Mouse (Mus musculus) CH12.LX (cell line): ENCODE results near the gene Folr2. TPM values are rescaled to one million over a fixed set of nuclear protein-coding genes. Genes with fewer than 3 reads are reported as not detected.
A peak's percentile ranks its signal among the peaks of the same experiment; 100 is the strongest.

ENCODE experiments used
- DNase-seq: peaks from one replicate; pipeline ENCODE4 v3.0.0-alpha.2; 2013; ENCODE audit errors: extremely low read depth
- H3K27ac ChIP-seq: 2 replicates; pipeline ENCODE4 v1.5.1; 2012; ENCODE audit warnings: low read depth, mild to moderate bottlenecking, control low read depth, moderate library complexity; ENCODE audit not compliant: insufficient read depth
- H3K27me3 ChIP-seq: replicated peaks from 2 replicates; pipeline ENCODE3; 2012; ENCODE audit warnings: inconsistent platforms
- H3K36me3 ChIP-seq, 2 experiments: replicated peaks in 1 of 2; 2 replicates each; pipeline versions ENCODE3 to v1.6.1; 2012; ENCODE audit warnings: inconsistent platforms in 1 of 2, low read length in 1 of 2, mild to moderate bottlenecking in 1 of 2, mixed read lengths in 1 of 2, moderate library complexity in 1 of 2; ENCODE audit not compliant: control insufficient read depth in 1 of 2, insufficient read depth in 1 of 2
- H3K4me1 ChIP-seq, 2 experiments: 2 replicates each; pipeline ENCODE4 v1.6.1; 2012; ENCODE audit warnings: inconsistent platforms in 1 of 2, moderate library complexity in 1 of 2; ENCODE audit not compliant: insufficient read depth in 2 of 2, control insufficient read depth in 1 of 2
- H3K4me2 ChIP-seq: 2 replicates; pipeline ENCODE4 v1.6.1; 2012; ENCODE audit warnings: low read depth, mild to moderate bottlenecking, control low read depth; ENCODE audit not compliant: poor library complexity, insufficient read depth, severe bottlenecking
- H3K4me3 ChIP-seq, 3 experiments: fragments of 150-350 bp in 1 of 3; sonication (generic) in 1 of 3; replicated peaks in 1 of 3; 2 replicates each; pipeline versions ENCODE3 to v1.5.1; 2011 to 2012; ENCODE audit warnings: low read depth in 2 of 3, low read length in 2 of 3, mild to moderate bottlenecking in 2 of 3, moderate library complexity in 2 of 3, control low read depth in 1 of 3, improper control_type of control experiment in 1 of 3, inconsistent platforms in 1 of 3, mixed read lengths in 1 of 3; ENCODE audit not compliant: poor library complexity in 1 of 3
- H3K79me2 ChIP-seq: replicated peaks from 2 replicates; pipeline ENCODE4 v1.6.1; 2012; ENCODE audit warnings: mild to moderate bottlenecking, moderate library complexity; ENCODE audit not compliant: control insufficient read depth, poor library complexity, insufficient read depth, severe bottlenecking; ENCODE audit errors: extremely low read depth
- H3K9ac ChIP-seq: 2 replicates; pipeline ENCODE4 v1.6.1; 2012; ENCODE audit warnings: low read depth, mild to moderate bottlenecking, control low read depth, moderate library complexity; ENCODE audit not compliant: insufficient read depth
- H3K9me3 ChIP-seq: replicated peaks from 2 replicates; pipeline ENCODE3; 2012; ENCODE audit warnings: low read length, inconsistent platforms, mixed read lengths
- CTCF ChIP-seq, 2 experiments: IDR thresholded peaks in 1 of 2; conservative IDR thresholded peaks in 1 of 2; 2 replicates each; pipeline ENCODE4 v1.5.1; 2011 to 2012; ENCODE audit warnings: low read depth in 2 of 2, low read length in 2 of 2, improper control_type of control experiment in 1 of 2, inconsistent platforms in 1 of 2, mild to moderate bottlenecking in 1 of 2, moderate library complexity in 1 of 2
- E2F4 ChIP-seq: IDR thresholded peaks from 2 replicates; pipeline ENCODE4 v1.6.1; 2011; ENCODE audit warnings: low read depth, low read length, improper control_type of control experiment; ENCODE audit not compliant: insufficient replicate concordance
- JUN ChIP-seq: IDR thresholded peaks from 2 replicates; pipeline ENCODE4 v1.6.1; 2011; ENCODE audit warnings: low read depth, mild to moderate bottlenecking, low read length, improper control_type of control experiment, moderate library complexity; ENCODE audit not compliant: insufficient read depth
- JUND ChIP-seq: conservative IDR thresholded peaks from 2 replicates; pipeline ENCODE4 v1.6.1; 2011; ENCODE audit warnings: low read depth, low read length, improper control_type of control experiment
- MAX ChIP-seq: IDR thresholded peaks from 2 replicates; pipeline ENCODE4 v1.6.1; 2011; ENCODE audit warnings: low read length, improper control_type of control experiment
- MEF2A ChIP-seq: IDR thresholded peaks from 2 replicates; pipeline ENCODE4 v1.6.1; 2014; ENCODE audit warnings: low read depth, mild to moderate bottlenecking, inconsistent platforms, low read length, improper control_type of control experiment, borderline replicate concordance
- NELFE ChIP-seq: IDR thresholded peaks from 2 replicates; pipeline ENCODE4 v1.6.1; 2011; ENCODE audit warnings: low read depth, low read length, improper control_type of control experiment
- NRF1 ChIP-seq: IDR thresholded peaks from 2 replicates; pipeline ENCODE4 v1.6.1; 2014; ENCODE audit warnings: low read depth, mild to moderate bottlenecking, inconsistent platforms, low read length, improper control_type of control experiment, moderate library complexity
- POLR2A ChIP-seq: IDR thresholded peaks from 2 replicates; pipeline ENCODE4 v1.6.1; 2011; ENCODE audit warnings: low read depth, mild to moderate bottlenecking, improper control_type of control experiment, low read length
- POLR2AphosphoS2 ChIP-seq: IDR thresholded peaks from 2 replicates; pipeline ENCODE4 v1.6.1; 2011; ENCODE audit warnings: low read depth, low read length, improper control_type of control experiment
- RCOR1 ChIP-seq: conservative IDR thresholded peaks from 2 replicates; pipeline ENCODE4 v1.6.1; 2012; ENCODE audit warnings: low read depth, mild to moderate bottlenecking, inconsistent platforms, low read length, improper control_type of control experiment
- SIN3A ChIP-seq: IDR thresholded peaks from 2 replicates; pipeline ENCODE4 v1.6.1; 2012; ENCODE audit warnings: low read length, improper control_type of control experiment, inconsistent platforms
- USF1 ChIP-seq: IDR thresholded peaks from 2 replicates; pipeline ENCODE4 v1.6.1; 2014; ENCODE audit warnings: low read depth, mild to moderate bottlenecking, inconsistent platforms, low read length, improper control_type of control experiment
- ZC3H11A ChIP-seq: IDR thresholded peaks from 2 replicates; pipeline ENCODE4 v1.6.1; 2012; ENCODE audit warnings: low read depth, mild to moderate bottlenecking, inconsistent platforms, low read length, improper control_type of control experiment
- ZNF384 ChIP-seq: IDR thresholded peaks from 2 replicates; pipeline ENCODE4 v1.6.1; 2012; ENCODE audit warnings: low read depth, low read length, improper control_type of control experiment, inconsistent platforms
- dilution Hi-C: fragments of 300-500 bp; cut with MboI; formaldehyde crosslinking; loops from 2 replicates; pipeline ENCODE4 v1.14.3; 2020; ENCODE audit warnings: low sequenced_read_pairs; ENCODE audit not compliant: extremely low pct_unique_long_range_greater_than_20kb, extremely low pct_ligation_motif_present
- in situ Hi-C: fragments of 300-500 bp; cut with MboI; formaldehyde crosslinking; loops from 3 replicates; pipeline ENCODE4 v1.14.3; 2019; ENCODE audit warnings: low sequenced_read_pairs, low pct_ligation_motif_present, low pct_unique_long_range_greater_than_20kb, mixed read lengths
- polyA plus RNA-seq: library from polyadenylated mRNA; unstranded; fragments of >175 nt; gene quantifications from 2 replicates; pipeline ENCODE4 v1.2.1, GENCODE M21; 2012; ENCODE audit warnings: low read depth; ENCODE audit not compliant: insufficient read length
- total RNA-seq, 2 experiments: library from RNA; depleted of rRNA; stranded (reverse); fragments of 300-350 nt in 1 of 2; fragments of >200 nt in 1 of 2; gene quantifications; 2 replicates each; pipeline ENCODE4 v1.2.3; 2012 to 2014

The Folr2 gene
- total and polyA plus RNA-seq, 3 experiments, result not detected

DNA sequence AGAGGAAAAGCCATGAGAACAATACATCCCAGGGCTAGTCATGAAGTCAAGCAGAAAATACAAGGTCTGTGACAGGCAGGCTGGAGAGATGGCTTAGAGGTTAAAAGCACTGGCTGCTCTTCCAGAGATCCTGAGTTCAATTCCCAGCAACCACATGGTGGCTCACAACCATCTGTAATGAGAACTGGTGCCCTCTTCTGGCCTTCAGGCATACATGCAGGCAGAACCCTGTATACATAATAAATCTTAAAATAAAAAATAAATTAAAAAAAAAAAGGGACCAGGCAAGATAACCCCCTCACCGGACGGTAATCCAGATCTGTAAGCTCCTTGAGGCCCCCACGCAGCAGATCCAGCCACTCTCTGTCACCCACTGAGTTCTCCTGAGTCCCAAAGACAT is 26.6 kb downstream of the Folr2 start:
- Histone ChIP-seq H3K27me3 (no peaks in the 10 kb centered on the region), H3K27ac (no peak overlapping the region)
- dilution Hi-C loops (no loop called here), in situ Hi-C loops (no loop called here)
- TF ChIP-seq CTCF (conservative IDR thresholded peaks at IDR 0.05 in 1 of 2, IDR thresholded peaks at IDR 0.05 in 1 of 2; ENCODE audit: low read depth in 2 of 2, low read length in 2 of 2) (peak in 1 of 2 experiments; percentile 44; a peak in 2 of 4 replicates), MEF2A (no peak)
- TF ChIP-seq, all 38 proteins: peak for 1
- no peak overlapping the region for H3K4me2 ChIP-seq
- H3K4me1 ChIP-seq, result peaks cover 3 to 19% of the 10 kb centered on the region in 2 experiments; a peak in 3 of 4 replicates
- peaks cover 75 to 95% of the 10 kb centered on the region in 2 experiments for H3K36me3 ChIP-seq
- no peak overlapping the region for H3K4me3 ChIP-seq
- no peak overlapping the region for H3K9ac ChIP-seq
- H3K9me3 ChIP-seq, result peaks cover 3% of the 10 kb centered on the region
- DNase-seq, result no peak
- H3K79me2 ChIP-seq, result peaks cover 12% of the 10 kb centered on the region

DNA sequence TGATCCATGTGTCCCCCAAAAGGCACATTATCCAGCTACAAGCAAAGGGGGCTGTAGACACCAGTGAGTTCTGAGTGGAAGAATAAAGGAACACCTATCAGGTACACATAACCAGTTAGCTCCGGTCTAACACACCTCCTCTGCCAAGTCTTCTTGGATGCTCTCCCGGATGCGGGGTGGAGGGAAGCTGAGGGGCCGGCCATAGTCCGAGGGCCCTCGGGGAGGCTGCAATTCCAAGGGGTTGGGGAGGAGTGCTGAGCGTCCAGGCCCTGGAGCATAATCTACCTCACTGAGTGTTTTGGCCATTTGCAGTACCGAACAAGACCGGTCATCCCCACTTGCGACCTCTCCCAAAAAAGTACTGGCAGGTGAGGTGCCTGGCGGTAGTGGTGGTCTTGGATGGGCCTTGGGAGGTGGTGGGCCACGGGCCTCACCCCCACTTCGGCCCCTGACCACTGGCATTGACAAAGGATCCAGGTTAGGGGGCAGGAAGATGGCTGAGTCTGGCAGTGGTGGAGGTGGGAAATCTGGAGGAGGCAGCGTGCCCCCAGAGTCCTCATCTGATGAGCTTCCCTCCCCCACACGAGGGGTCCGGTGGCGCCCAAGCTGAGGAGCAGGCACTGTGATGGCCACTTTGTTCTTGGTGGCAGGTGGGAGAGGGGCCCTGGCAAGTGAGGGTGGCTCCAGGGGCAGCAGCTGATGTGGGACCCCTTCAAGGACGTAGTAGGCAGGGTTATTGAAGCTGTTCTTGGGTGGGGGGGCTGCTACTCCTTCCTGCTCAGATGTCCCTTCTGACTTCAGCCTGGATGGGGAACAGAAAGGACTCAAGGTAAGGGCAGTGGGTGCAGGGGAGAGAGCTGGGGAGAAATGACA is 33.0 kb downstream of the Folr2 start:
- Histone ChIP-seq H3K27me3 (no peaks in the 10 kb centered on the region), H3K79me2 (no peaks in the 10 kb centered on the region), H3K27ac (no peak overlapping the region), H3K9ac (no peak overlapping the region), H3K9me3 (peaks cover 26% of the 10 kb centered on the region), H3K36me3 (peaks cover 50 to 76% of the 10 kb centered on the region in 2 experiments), H3K4me1 (no peaks in the 10 kb centered on the region), H3K4me3 (no peak overlapping the region), H3K4me2 (no peak overlapping the region)
- no peak for TF ChIP-seq USF1
- no peak for TF ChIP-seq ZNF384
- no peak for TF ChIP-seq POLR2A
- no peak for TF ChIP-seq SIN3A
- TF ChIP-seq NELFE, result no peak
- no peak for TF ChIP-seq POLR2AphosphoS2
- TF ChIP-seq E2F4, result no peak
- no peak for TF ChIP-seq NRF1
- no peak for TF ChIP-seq ZC3H11A
- no peak for TF ChIP-seq RCOR1
- no peak for TF ChIP-seq MEF2A
- no peak for TF ChIP-seq JUND
- TF ChIP-seq MAX, result no peak
- TF ChIP-seq JUN, result no peak
- in situ Hi-C loops, result no loop called here
- DNase-seq, result no peak
- dilution Hi-C loops, result no loop called here
